Mouse (Mus musculus): Measurements from ENCODE around the gene Tmem63c. TPM values are rescaled to one million over a fixed set of nuclear protein-coding genes. Genes with fewer than 3 reads are reported as not detected.

The Tmem63c gene
- total and polyA plus RNA-seq, 3 experiments: 0.08 to 0.14 (median 0.09) TPM

DNA sequence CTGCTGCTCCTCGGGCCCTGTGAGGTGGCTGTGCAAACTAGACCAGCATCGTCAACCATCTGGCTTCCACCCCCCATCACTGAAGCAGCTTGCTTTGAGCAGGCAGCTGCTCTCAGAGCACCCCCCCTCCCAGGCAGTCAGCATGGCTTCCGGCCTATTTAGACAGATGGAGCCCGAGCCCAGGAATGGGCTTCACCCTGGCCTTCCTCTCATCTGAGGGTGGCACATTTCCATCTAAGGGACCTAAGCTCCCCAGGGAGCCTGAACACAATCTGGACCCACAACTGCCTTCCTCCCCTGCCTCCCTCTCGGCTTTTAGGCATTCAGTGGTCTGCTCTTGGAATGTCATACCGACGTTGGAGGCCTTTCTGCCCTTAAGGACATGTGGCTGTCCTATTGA, 22.1 kb downstream of the Tmem63c start:
- 63% methylated on average over 7 of the region's 7 CpGs for WGBS
- Histone ChIP-seq H3K4me1 (ENCODE audit: control insufficient read depth, insufficient read depth, low read length) (no peaks in the 10 kb centered on the region), H3K9ac (ENCODE audit: low read depth, low read length) (no peak overlapping the region), H3K79me2 (replicated peaks; ENCODE audit: control insufficient read depth, insufficient read depth, low read length) (no peaks in the 10 kb centered on the region), H3K27ac (no peak overlapping the region), H3K4me3 (no peak overlapping the region), H3K27me3 (ENCODE audit: control insufficient read depth, insufficient read depth, low read length) (no peaks in the 10 kb centered on the region), H3K36me3 (ENCODE audit: control insufficient read depth, insufficient read depth, low read length) (no peaks in the 10 kb centered on the region)
- TF ChIP-seq EP300 (IDR thresholded peaks at IDR 0.05; ENCODE audit: insufficient read depth, low read depth, low read length) (no peak), CTCF (IDR thresholded peaks at IDR 0.05) (no peak), POLR2A (IDR thresholded peaks at IDR 0.05; ENCODE audit: insufficient read depth, low read depth, low read length) (no peak)
- intact Hi-C loops (cut with DNase I): no loop called here
- no peak for DNase-seq

DNA sequence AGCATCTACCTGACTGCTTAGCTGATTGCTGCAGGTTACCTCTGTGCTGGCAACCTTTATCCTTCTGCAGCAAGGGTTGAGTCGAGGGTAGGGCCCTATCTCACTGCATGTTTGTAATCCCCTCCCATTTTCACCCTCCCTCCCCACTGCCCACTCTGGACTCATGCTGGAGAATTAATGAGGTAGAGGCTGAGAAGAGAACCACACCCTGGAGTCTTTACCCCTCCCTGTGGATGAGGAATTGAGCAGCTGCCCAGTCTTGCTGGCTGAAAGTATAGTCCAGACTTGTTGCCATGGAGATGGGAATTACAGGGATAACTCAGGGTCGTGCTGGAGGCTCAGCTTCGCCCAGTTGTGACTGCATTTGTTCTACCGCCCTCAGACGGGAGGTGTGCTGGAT, 23.6 kb downstream of the Tmem63c start:
- no peaks in the 10 kb centered on the region for H3K27me3 ChIP-seq (ENCODE audit: control insufficient read depth, insufficient read depth, low read length)
- no peak overlapping the region for H3K27ac ChIP-seq
- H3K36me3 ChIP-seq (ENCODE audit: control insufficient read depth, insufficient read depth, low read length): no peaks in the 10 kb centered on the region
- no peak overlapping the region for H3K9ac ChIP-seq (ENCODE audit: low read depth, low read length)
- no peaks in the 10 kb centered on the region for H3K79me2 ChIP-seq (replicated peaks; ENCODE audit: control insufficient read depth, insufficient read depth, low read length)
- WGBS: 29% methylated on average over 5 of the region's 5 CpGs
- DNase-seq: no peak
- TF ChIP-seq POLR2A (IDR thresholded peaks at IDR 0.05; ENCODE audit: insufficient read depth, low read depth, low read length) (no peak), EP300 (IDR thresholded peaks at IDR 0.05; ENCODE audit: insufficient read depth, low read depth, low read length) (no peak), CTCF (IDR thresholded peaks at IDR 0.05) (no peak)
- no peak overlapping the region for H3K4me3 ChIP-seq
- H3K4me1 ChIP-seq (ENCODE audit: control insufficient read depth, insufficient read depth, low read length): no peaks in the 10 kb centered on the region
- intact Hi-C loops (cut with DNase I): loop anchor here (5.0 kb wide), 1 partner anchor 52 kb away; the partner anchor contains the start of gene Zdhhc22

DNA sequence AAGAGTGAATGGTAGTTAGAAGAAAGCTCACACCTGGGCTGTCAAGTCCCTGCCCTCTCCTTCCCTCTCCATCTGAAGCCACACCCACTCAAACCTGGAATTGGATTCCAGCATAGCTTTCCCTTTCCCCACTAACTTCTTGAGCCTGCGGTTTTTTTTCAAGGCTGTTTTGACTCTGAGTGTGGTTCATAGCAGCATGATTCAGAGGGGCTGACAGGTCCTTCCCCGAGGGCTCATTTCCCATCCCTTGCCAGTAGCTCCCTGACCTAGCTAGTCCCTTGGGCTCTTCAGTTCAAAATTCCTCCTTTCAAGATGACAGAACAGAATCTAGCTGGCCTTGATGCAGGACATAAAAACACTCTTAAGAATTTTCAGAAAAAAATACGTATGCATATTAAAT, 26.4 kb downstream of the Tmem63c start:
- no peaks in the 10 kb centered on the region for H3K4me1 ChIP-seq (ENCODE audit: control insufficient read depth, insufficient read depth, low read length)
- no peak for TF ChIP-seq EP300 (IDR thresholded peaks at IDR 0.05; ENCODE audit: insufficient read depth, low read depth, low read length)
- TF ChIP-seq CTCF (IDR thresholded peaks at IDR 0.05): no peak
- no peak for TF ChIP-seq POLR2A (IDR thresholded peaks at IDR 0.05; ENCODE audit: insufficient read depth, low read depth, low read length)
- 42% methylated on average over 3 of the region's 3 CpGs for WGBS

DNA sequence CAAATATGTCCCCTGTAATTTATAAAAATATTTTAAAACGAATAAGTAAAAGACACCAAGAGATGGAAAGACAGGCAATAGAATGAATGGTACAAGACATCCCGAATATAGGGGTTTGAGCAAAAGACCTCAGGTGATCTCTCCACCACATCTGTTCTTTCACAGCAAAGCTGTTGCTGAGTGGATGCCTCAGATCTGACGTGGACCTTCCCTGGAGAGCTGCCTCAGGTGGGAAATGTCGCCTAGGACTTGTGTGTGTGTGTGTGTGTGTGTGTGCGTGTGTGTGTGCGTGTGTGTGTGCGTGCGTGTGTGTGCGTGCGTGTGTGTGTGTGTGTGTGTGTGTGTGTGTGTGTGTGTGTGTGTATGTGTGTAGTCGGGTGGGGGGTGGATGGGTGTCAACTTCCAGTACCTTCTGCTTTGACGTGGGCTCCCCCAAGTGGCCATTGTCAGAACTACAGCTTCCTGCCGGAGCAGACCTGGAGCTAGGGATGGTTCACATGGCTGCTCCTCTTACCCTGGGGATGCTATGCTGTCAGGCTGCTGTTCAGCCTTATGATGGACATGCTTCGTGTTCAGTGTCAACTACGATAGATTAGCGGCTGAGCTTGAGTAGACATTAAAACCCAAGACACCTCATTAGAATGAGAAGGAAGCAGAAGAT, 31.7 kb downstream of the Tmem63c start:
- Histone ChIP-seq H3K9ac (ENCODE audit: low read depth, low read length) (no peak overlapping the region), H3K27me3 (ENCODE audit: control insufficient read depth, insufficient read depth, low read length) (no peaks in the 10 kb centered on the region), H3K79me2 (replicated peaks; ENCODE audit: control insufficient read depth, insufficient read depth, low read length) (no peaks in the 10 kb centered on the region), H3K27ac (no peak overlapping the region), H3K36me3 (ENCODE audit: control insufficient read depth, insufficient read depth, low read length) (no peaks in the 10 kb centered on the region), H3K4me1 (ENCODE audit: control insufficient read depth, insufficient read depth, low read length) (no peaks in the 10 kb centered on the region; the same call in 1 of the 2 replicates), H3K4me3 (no peak overlapping the region)
- intact Hi-C loops (cut with DNase I): loop anchor here (1.0 to 5.0 kb wide), 4 partner anchors 50 to 284 kb away; no protein-coding TSS in a partner anchor
- 20% methylated on average over 16 of the region's 16 CpGs for WGBS
- TF ChIP-seq POLR2A (IDR thresholded peaks at IDR 0.05; ENCODE audit: insufficient read depth, low read depth, low read length) (no peak), CTCF (IDR thresholded peaks at IDR 0.05) (peak; percentile 75), EP300 (IDR thresholded peaks at IDR 0.05; ENCODE audit: insufficient read depth, low read depth, low read length) (peak; percentile 70; the same call in 1 of the 2 replicates)
- DNase-seq: peak; percentile 72 to 89

More for the DNA sequence above, 26.4 kb downstream of the Tmem63c start:
- H3K79me2 ChIP-seq (replicated peaks; ENCODE audit: control insufficient read depth, insufficient read depth, low read length): no peaks in the 10 kb centered on the region
- no peak overlapping the region for H3K4me3 ChIP-seq
- H3K27me3 ChIP-seq (ENCODE audit: control insufficient read depth, insufficient read depth, low read length): no peaks in the 10 kb centered on the region
- no peak overlapping the region for H3K9ac ChIP-seq (ENCODE audit: low read depth, low read length)
- H3K27ac ChIP-seq: no peak overlapping the region
- DNase-seq: no peak
- intact Hi-C loops (cut with DNase I): loop anchor here (5.0 kb wide), 1 partner anchor 55 kb away; the partner anchor contains the start of gene Zdhhc22
- no peaks in the 10 kb centered on the region for H3K36me3 ChIP-seq (ENCODE audit: control insufficient read depth, insufficient read depth, low read length)

DNA sequence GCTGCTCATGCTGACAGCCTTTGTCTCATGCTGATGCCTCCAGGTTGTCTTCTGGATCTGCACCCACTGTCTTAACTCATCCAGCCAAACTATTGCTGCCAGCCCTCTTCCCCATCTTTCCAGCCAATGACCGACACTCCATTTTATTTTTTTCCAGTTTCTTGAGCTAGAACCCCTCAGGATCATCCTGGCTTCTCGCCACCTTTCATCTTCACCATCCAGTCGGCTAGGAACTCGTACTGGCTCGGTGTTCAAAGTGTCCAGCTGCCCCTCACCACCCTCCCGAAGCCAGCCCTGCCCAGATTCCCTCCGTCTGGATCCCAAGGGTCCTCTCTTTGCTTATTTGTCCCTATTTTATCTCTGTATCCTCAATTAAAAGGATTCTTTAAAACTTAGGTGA, 33.7 kb downstream of the Tmem63c start:
- no peaks in the 10 kb centered on the region; the same call in 1 of the 2 replicates for H3K4me1 ChIP-seq (ENCODE audit: control insufficient read depth, insufficient read depth, low read length)
- no peaks in the 10 kb centered on the region for H3K79me2 ChIP-seq (replicated peaks; ENCODE audit: control insufficient read depth, insufficient read depth, low read length)
- intact Hi-C loops (cut with DNase I): loop anchor here (5.0 kb wide), 3 partner anchors 53 to 133 kb away; no protein-coding TSS in a partner anchor
- no peak overlapping the region for H3K27ac ChIP-seq
- no peak overlapping the region for H3K9ac ChIP-seq (ENCODE audit: low read depth, low read length)
- 57% methylated on average over 7 of the region's 7 CpGs for WGBS
- H3K27me3 ChIP-seq (ENCODE audit: control insufficient read depth, insufficient read depth, low read length): no peaks in the 10 kb centered on the region
- DNase-seq: no peak
- TF ChIP-seq POLR2A (IDR thresholded peaks at IDR 0.05; ENCODE audit: insufficient read depth, low read depth, low read length): no peak
- no peak for TF ChIP-seq CTCF (IDR thresholded peaks at IDR 0.05)
- no peak for TF ChIP-seq EP300 (IDR thresholded peaks at IDR 0.05; ENCODE audit: insufficient read depth, low read depth, low read length)
- no peak overlapping the region for H3K4me3 ChIP-seq
- no peaks in the 10 kb centered on the region for H3K36me3 ChIP-seq (ENCODE audit: control insufficient read depth, insufficient read depth, low read length)

DNA sequence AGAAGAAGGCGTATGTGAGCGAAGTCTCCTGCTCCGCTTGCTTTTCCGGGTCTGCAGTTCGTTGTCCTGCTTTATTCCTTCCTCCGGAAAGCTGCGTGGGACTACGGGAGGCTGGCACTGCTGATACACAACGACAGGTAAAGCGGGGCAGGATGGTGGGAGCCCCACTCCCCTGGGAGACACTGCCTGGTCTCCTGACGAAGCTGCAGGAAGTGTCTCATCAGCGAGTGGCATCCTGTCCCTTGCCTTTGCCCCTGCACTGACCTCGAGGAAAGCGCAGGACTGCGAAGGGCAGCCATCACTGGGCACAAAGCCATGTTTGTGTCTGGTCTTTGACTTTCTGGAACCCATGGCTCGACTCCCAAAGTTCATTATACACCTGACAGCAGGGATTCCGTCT, 35.9 kb downstream of the Tmem63c start:
- Histone ChIP-seq H3K27me3 (ENCODE audit: control insufficient read depth, insufficient read depth, low read length) (no peaks in the 10 kb centered on the region), H3K36me3 (ENCODE audit: control insufficient read depth, insufficient read depth, low read length) (no peaks in the 10 kb centered on the region), H3K27ac (no peak overlapping the region), H3K9ac (ENCODE audit: low read depth, low read length) (no peak overlapping the region), H3K4me3 (no peak overlapping the region), H3K4me1 (ENCODE audit: control insufficient read depth, insufficient read depth, low read length) (no peaks in the 10 kb centered on the region; the same call in 1 of the 2 replicates), H3K79me2 (replicated peaks; ENCODE audit: control insufficient read depth, insufficient read depth, low read length) (no peaks in the 10 kb centered on the region)
- intact Hi-C loops (cut with DNase I): no loop called here
- WGBS: 44% methylated on average over 17 of the region's 17 CpGs
- no peak for DNase-seq
- TF ChIP-seq POLR2A (IDR thresholded peaks at IDR 0.05; ENCODE audit: insufficient read depth, low read depth, low read length) (no peak), EP300 (IDR thresholded peaks at IDR 0.05; ENCODE audit: insufficient read depth, low read depth, low read length) (no peak), CTCF (IDR thresholded peaks at IDR 0.05) (no peak)

All from heart, adult 2 months (tissue).